In the genomic region with DNA sequence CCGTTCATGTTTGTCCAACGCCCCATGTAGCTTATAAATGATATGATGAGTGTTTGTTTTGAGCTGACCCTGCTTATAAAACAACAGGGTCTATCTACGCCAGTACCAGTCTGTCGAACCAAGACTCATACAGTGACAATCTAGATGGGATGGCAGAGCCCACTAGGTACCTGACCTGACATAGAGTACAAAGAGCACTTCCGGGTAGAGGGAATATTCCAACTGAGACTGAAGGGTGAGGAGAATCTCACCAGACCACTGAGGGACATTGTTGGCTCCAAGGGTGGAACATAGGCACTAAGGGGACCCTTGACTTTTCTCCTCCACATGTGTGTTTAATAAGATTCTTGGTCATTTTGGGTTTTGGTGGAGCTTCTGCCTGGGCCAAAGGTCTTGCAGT, we compare ENCODE assay signal across 9 mouse cellular contexts. TPM values are rescaled to one million over a fixed set of nuclear protein-coding genes. Genes with fewer than 3 reads are reported as not detected.
DNase-seq lines count a peak whose midpoint lies in the region; ATAC-seq lines count a peak whose summit lies in the region.
"Had no signal": no experiment of that assay in that cellular context is flagged by ENCODE, and none has a peak within 500 bp of the region (broad histone marks: within the 10 kb centered on the region; RNA-seq: fewer than 3 reads in every experiment).

No protein-coding gene starts in this region.

- no peaks in the 10 kb centered on the region; the same call in 1 of the 2 replicates for H3K36me3 ChIP-seq in lung, embryonic 16.5 days (ENCODE audit: control insufficient read depth, insufficient read depth, low read length)
- no peaks in the 10 kb centered on the region for H3K36me3 ChIP-seq in intestine, embryonic 16.5 days (ENCODE audit: control insufficient read depth, insufficient read depth, low read length)
- no peaks in the 10 kb centered on the region for H3K36me3 ChIP-seq in neural tube, embryonic 14.5 days (ENCODE audit: control insufficient read depth, insufficient read depth, low read length)

- peak overlapping the region; percentile 60 for H3K4me2 ChIP-seq in lung, embryonic 16.5 days (ENCODE audit: low read depth, low read length)
- H3K4me2 ChIP-seq in intestine, embryonic 16.5 days (ENCODE audit: low read depth, low read length): peak overlapping the region; percentile 65
- peak overlapping the region; percentile 67 for H3K4me2 ChIP-seq in neural tube, embryonic 14.5 days (ENCODE audit: low read depth, low read length)

- H3K4me1 ChIP-seq in lung, embryonic 16.5 days (replicated peaks; ENCODE audit: control insufficient read depth, insufficient read depth, low read length): peaks cover 16% of the 10 kb centered on the region
- H3K4me1 ChIP-seq in intestine, embryonic 16.5 days (ENCODE audit: control insufficient read depth, insufficient read depth, low read length): peaks cover 33% of the 10 kb centered on the region
- peaks cover 20% of the 10 kb centered on the region for H3K4me1 ChIP-seq in neural tube, embryonic 14.5 days (ENCODE audit: control insufficient read depth, insufficient read depth, low read length)

- peak overlapping the region; percentile 67 for H3K27ac ChIP-seq in lung, embryonic 16.5 days (ENCODE audit: low read length)
- peak overlapping the region; percentile 86 for H3K27ac ChIP-seq in intestine, embryonic 16.5 days (ENCODE audit: low read length)
- H3K27ac ChIP-seq in neural tube, embryonic 14.5 days (ENCODE audit: low read depth, low read length): peak overlapping the region; percentile 100

- peak overlapping the region; percentile 71 for H3K4me3 ChIP-seq in lung, embryonic 16.5 days (ENCODE audit: low read length)
- H3K4me3 ChIP-seq in intestine, embryonic 16.5 days (ENCODE audit: low read length): peak overlapping the region; percentile 71
- H3K4me3 ChIP-seq in neural tube, embryonic 14.5 days (ENCODE audit: low read depth, low read length): peak overlapping the region; percentile 60

- ATAC-seq in lung, embryonic 16.5 days (ENCODE audit: low read depth): no peak
- ATAC-seq in intestine, embryonic 16.5 days: no peak
- ATAC-seq in neural tube, embryonic 14.5 days (ENCODE audit: low read depth): no peak
- no peak for ATAC-seq in granulocyte monocyte progenitor cell, adult 5-6 weeks (replicated peaks; ENCODE audit: poor library complexity, severe bottlenecking)

- DNase-seq in cerebellum, adult 11-12 months: peak; percentile 39
- DNase-seq in cerebellum, postnatal 36 days: no peak
- DNase-seq in lung, postnatal 36 days: no peak
- no peak for DNase-seq in testis, postnatal 10 days (ENCODE audit: low spot score)

- no peaks in the 10 kb centered on the region for H3K27me3 ChIP-seq in lung, embryonic 16.5 days (ENCODE audit: control insufficient read depth, insufficient read depth, low read depth, low read length)
- H3K27me3 ChIP-seq in intestine, embryonic 16.5 days (replicated peaks; ENCODE audit: control insufficient read depth, insufficient read depth, low read length): no peaks in the 10 kb centered on the region
- H3K27me3 ChIP-seq in neural tube, embryonic 14.5 days (ENCODE audit: control insufficient read depth, insufficient read depth, low read length): no peaks in the 10 kb centered on the region

- H3K9me3 ChIP-seq in lung, embryonic 16.5 days (ENCODE audit: control insufficient read depth, low read length): no peaks in the 10 kb centered on the region
- H3K9me3 ChIP-seq in intestine, embryonic 16.5 days (ENCODE audit: control insufficient read depth, low read length): no peaks in the 10 kb centered on the region
- no peaks in the 10 kb centered on the region for H3K9me3 ChIP-seq in neural tube, embryonic 14.5 days (ENCODE audit: control insufficient read depth, low read length)

- peak overlapping the region; percentile 54 for H3K9ac ChIP-seq in lung, embryonic 16.5 days (ENCODE audit: low read length)
- H3K9ac ChIP-seq in intestine, embryonic 16.5 days (ENCODE audit: low read depth, low read length): peak overlapping the region; percentile 78
- peak overlapping the region; percentile 64 for H3K9ac ChIP-seq in neural tube, embryonic 14.5 days (replicated peaks; ENCODE audit: low read depth, low read length)

- WGBS in lung, embryonic 16.5 days: 25% methylated on average over 5 of the region's 5 CpGs
- WGBS in intestine, embryonic 16.5 days: 26% methylated on average over 5 of the region's 5 CpGs
- WGBS in neural tube, embryonic 14.5 days: 47% methylated on average over 5 of the region's 5 CpGs

RNA-seq across cellular contexts. Expression of a gene that starts 1.3 kb away (rescaled TPM):
- polyA plus RNA-seq in lung, embryonic 16.5 days (2015; fragmentation: Nextera tagmentation; extraction: Ambion mirVana): 29.9 and 31.5 TPM in 2 replicates
- 40.6 and 40.9 TPM in 2 replicates for polyA plus RNA-seq in intestine, embryonic 16.5 days (2015; fragmentation: Nextera tagmentation; extraction: Ambion mirVana)
- 36.6 and 37.6 TPM in 2 replicates for polyA plus RNA-seq in neural tube, embryonic 14.5 days (2014; fragmentation: Nextera tagmentation; extraction: Ambion mirVana)
- 20.7 and 35.1 TPM in 2 replicates for total RNA-seq in granulocyte monocyte progenitor cell, adult 5-6 weeks (2014; fragmentation: Nextera tagmentation)
- 14.6 and 18.3 TPM in 2 replicates for total RNA-seq in granulocyte monocyte progenitor cell, adult 5-6 weeks (2017)

RNA-seq across cellular contexts. Expression of a gene that starts 17.1 kb away (rescaled TPM):
- 2.1 and 2.6 TPM in 2 replicates for polyA plus RNA-seq in lung, embryonic 16.5 days (2015; fragmentation: Nextera tagmentation; extraction: Ambion mirVana)
- polyA plus RNA-seq in intestine, embryonic 16.5 days (2015; fragmentation: Nextera tagmentation; extraction: Ambion mirVana): 1.6 and 2.1 TPM in 2 replicates
- 2.9 and 3.4 TPM in 2 replicates for polyA plus RNA-seq in neural tube, embryonic 14.5 days (2014; fragmentation: Nextera tagmentation; extraction: Ambion mirVana)
- not detected in 2 replicates for total RNA-seq in granulocyte monocyte progenitor cell, adult 5-6 weeks (2014; fragmentation: Nextera tagmentation)
- not detected in 2 replicates for total RNA-seq in granulocyte monocyte progenitor cell, adult 5-6 weeks (2017)
- total RNA-seq: common myeloid progenitor, adult 5-6 weeks had no signal

RNA-seq across cellular contexts. Expression of a gene that starts 42.2 kb away (rescaled TPM):
- 103 and 105 TPM in 2 replicates for polyA plus RNA-seq in lung, embryonic 16.5 days (2015; fragmentation: Nextera tagmentation; extraction: Ambion mirVana)
- 106 and 120 TPM in 2 replicates for polyA plus RNA-seq in intestine, embryonic 16.5 days (2015; fragmentation: Nextera tagmentation; extraction: Ambion mirVana)
- polyA plus RNA-seq in neural tube, embryonic 14.5 days (2014; fragmentation: Nextera tagmentation; extraction: Ambion mirVana): 17.4 and 40.9 TPM in 2 replicates
- 60.7 and 70.5 TPM in 2 replicates for total RNA-seq in granulocyte monocyte progenitor cell, adult 5-6 weeks (2014; fragmentation: Nextera tagmentation)
- total RNA-seq in granulocyte monocyte progenitor cell, adult 5-6 weeks (2017): 52.8 and 63.3 TPM in 2 replicates

RNA-seq across cellular contexts. Expression of a gene that starts 50.5 kb away (rescaled TPM):
- not detected in 2 replicates for polyA plus RNA-seq in lung, embryonic 16.5 days (2015; fragmentation: Nextera tagmentation; extraction: Ambion mirVana)
- polyA plus RNA-seq in intestine, embryonic 16.5 days (2015; fragmentation: Nextera tagmentation; extraction: Ambion mirVana): 0.29 and 0.32 TPM in 2 replicates
- polyA plus RNA-seq in neural tube, embryonic 14.5 days (2014; fragmentation: Nextera tagmentation; extraction: Ambion mirVana): 0.66 and 0.75 TPM in 2 replicates
- not detected in 2 replicates for total RNA-seq in granulocyte monocyte progenitor cell, adult 5-6 weeks (2014; fragmentation: Nextera tagmentation)
- not detected in 2 replicates for total RNA-seq in granulocyte monocyte progenitor cell, adult 5-6 weeks (2017)
- total RNA-seq: common myeloid progenitor, adult 5-6 weeks had no signal

RNA-seq across cellular contexts. Expression of a gene that starts 53.0 kb away (rescaled TPM):
- polyA plus RNA-seq in lung, embryonic 16.5 days (2015; fragmentation: Nextera tagmentation; extraction: Ambion mirVana): 13.8 and 17.5 TPM in 2 replicates
- polyA plus RNA-seq in intestine, embryonic 16.5 days (2015; fragmentation: Nextera tagmentation; extraction: Ambion mirVana): 10.3 and 11.8 TPM in 2 replicates
- polyA plus RNA-seq in neural tube, embryonic 14.5 days (2014; fragmentation: Nextera tagmentation; extraction: Ambion mirVana): 115 and 118 TPM in 2 replicates
- not detected in 2 replicates for total RNA-seq in granulocyte monocyte progenitor cell, adult 5-6 weeks (2014; fragmentation: Nextera tagmentation)
- not detected in 2 replicates for total RNA-seq in granulocyte monocyte progenitor cell, adult 5-6 weeks (2017)
